Mouse (Mus musculus) frontal cortex, adult 2 months (tissue): ENCODE measurements around the gene Coro2b. TPM values are rescaled to one million over a fixed set of nuclear protein-coding genes. Genes with fewer than 3 reads are reported as not detected.
"Not testable (repeated sequence)": the region's sequence is repeated elsewhere in the genome, so short reads cannot be mapped to it uniquely, and the experiment has no call there.

Experiments used
- DNase-seq, 2 experiments: peaks; one replicate each; pipeline ENCODE4 v3.0.0; 2022; ENCODE audit warnings: low spot score in 1 of 2; ENCODE audit errors: extremely low spot score in 1 of 2
- polyA plus RNA-seq: library from polyadenylated mRNA; depleted of rRNA; stranded (reverse); fragments of >200 nt; gene quantifications from 2 replicates; pipeline ENCODE4 v1.2.3, GENCODE M21; 2012

The Coro2b gene
- polyA plus RNA-seq, 1 experiment, result 97.7 TPM

DNA sequence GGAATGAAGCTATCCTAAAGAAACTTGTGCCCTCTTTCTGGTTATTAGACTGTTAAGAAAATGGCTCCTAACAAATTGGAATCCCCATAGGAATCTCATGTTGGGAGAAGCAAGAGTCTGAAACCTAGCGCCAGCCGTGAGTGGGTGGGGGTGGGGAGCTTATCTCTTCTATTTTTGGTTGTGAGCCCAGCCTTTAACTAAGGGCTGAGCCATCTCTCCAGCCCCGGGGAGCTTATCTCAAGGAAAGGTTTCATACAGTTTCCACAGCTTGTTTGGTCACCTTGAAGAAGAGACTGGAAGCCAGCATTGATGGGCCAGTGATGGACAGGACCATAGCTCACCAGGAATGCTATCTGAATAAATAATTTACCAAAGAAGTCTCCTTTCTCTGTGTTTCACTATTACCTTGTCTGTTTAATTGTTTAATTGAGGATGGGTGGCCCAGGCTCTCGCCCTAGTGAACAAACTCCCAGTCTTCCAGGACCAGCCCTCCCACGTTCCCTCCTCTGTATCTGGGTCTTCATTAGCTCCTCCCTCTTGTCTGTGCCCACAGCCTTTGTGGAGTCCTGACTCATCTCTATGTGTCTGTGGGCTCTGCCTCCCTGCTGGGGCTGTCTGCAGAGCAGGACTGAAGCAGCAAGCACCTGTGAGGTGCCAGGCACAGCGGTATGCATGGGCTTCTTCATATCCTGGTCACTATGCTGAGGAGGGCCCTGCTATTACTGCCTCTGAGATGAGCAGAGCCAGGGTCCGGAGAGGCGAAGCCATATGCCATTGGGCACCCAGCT, 85.1 kb downstream of the Coro2b start:
- peak in 1 of 2 experiments; percentile 41 for DNase-seq

DNA sequence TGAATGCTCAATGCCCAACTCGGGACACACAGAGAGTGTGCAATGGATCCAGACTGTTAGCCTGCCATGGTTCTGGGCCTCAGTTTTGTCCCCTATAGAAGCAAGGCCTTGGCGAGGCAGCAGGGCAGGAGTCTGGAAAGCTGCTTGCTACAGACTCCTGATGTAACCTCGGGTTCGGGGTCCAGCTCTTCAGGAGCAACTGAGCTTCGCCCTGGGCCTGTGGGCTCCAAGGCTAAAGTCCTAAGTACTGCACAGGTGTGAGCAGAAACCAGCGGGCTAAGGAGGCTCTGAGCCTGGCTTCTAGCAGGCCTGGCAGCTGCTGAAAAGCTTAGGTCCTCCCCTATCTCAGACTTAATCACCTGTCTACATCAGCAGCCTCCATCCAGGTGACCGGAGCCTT, 86.0 kb downstream of the Coro2b start:
- DNase-seq, result no peak

DNA sequence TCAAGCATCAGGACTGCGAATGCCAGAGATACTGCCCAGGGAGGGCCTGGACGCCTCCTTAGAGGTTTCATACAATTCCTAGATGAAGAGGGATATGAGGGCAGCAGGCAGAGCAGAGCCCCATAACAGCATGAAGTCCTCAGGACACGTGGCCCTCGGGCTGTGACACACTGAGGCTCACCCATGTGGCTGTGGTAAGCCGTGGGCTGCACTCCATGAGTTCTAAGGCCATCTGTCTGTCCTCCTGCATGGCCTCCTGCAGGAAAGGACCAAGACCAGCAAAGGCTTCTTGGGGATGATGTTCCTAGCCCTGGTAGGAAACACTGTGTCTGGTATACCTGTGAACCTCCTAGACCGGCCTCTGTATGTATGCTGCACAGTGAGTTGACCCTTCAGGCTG, 86.5 kb downstream of the Coro2b start:
- no peak for DNase-seq

DNA sequence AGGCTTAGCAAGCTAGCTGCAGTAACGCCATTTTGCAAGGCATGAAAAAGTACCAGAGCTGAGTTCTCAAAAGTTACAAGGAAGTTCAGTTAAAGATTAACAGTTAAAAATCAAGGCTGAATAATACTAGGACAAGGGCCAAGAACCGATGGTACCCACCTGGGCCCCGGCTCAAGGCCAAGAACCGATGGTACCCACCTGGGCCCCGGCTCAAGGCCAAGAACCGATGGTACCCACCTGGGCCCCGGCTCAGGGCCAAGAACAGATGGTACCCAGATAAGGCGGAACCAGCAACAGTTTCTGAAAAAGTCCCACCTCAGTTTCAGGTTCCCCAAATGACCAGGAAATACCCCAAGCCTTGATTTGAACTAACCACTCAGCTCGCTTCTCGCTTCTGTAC, 89.5 kb downstream of the Coro2b start:
- DNase-seq, result not testable (repeated sequence)

DNA sequence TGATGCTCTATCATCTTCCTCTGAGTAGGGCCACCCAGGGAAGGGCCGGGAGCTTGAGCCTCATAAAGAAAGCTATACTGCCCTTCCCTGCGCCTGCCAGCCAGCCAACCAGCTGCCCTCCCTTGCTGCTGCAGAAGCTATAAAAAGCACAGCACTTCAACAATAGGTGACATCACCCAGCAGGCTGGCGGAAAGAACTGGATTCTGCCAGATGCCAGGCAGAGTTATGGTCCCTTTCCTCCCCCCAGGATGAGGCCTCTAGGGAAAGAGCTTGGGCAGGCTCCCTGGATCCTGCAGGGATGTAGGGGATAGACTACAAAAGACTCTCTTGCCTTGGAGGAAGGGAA, 98.1 kb downstream of the Coro2b start:
- DNase-seq, result peak in 1 of 2 experiments; percentile 85

DNA sequence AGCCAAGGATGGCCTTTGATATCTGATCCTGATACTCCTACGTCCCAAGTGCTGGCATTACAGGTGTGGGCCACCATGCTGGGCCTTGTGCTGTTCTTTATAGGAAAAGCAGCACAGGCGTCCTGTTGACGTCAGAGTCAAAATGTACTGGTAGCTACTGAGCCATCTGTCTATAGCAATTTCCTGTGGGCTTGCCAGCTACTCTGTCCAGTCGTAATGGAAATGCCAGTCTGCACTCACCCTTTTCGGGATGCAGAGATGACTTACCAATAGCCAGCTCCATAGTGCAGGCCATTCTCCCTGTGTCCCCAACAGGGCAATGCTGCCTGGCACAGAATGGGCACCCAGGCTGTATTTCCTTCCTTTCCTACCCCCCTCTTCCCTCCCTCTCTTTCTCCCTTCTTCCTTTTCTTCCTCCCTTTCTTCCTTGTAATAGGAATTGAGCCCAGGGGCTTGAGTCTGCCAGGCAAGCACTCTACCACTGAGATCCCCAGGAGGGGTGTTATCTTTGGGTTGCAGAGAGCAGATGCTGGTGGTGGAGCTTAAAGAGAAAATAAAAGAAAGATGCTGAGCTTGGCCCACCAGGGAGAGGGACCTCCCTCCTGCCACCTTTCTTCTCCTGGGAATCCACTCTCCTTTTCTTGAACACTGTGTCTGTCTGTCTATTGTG, 98.6 kb downstream of the Coro2b start:
- DNase-seq, result no peak

DNA sequence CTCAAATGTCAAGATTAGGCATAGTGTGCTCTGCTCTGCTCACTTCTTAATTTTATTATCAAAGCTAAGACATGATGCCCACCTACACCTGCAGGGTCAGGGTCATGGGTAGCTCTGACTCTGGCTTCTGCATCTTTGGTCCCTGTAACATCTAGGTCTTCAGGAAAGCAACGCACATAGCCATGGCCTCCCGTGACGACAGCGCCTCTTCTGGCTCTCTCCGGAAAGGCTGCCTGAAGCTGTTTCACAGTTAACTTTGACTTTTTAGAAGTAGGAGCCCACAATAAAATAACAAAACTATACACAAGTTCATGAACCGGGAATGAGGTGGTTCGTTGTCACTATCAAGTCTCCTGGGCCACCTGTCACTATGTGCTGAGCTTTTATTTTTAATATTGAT, 99.4 kb downstream of the Coro2b start:
- DNase-seq, result no peak

DNA sequence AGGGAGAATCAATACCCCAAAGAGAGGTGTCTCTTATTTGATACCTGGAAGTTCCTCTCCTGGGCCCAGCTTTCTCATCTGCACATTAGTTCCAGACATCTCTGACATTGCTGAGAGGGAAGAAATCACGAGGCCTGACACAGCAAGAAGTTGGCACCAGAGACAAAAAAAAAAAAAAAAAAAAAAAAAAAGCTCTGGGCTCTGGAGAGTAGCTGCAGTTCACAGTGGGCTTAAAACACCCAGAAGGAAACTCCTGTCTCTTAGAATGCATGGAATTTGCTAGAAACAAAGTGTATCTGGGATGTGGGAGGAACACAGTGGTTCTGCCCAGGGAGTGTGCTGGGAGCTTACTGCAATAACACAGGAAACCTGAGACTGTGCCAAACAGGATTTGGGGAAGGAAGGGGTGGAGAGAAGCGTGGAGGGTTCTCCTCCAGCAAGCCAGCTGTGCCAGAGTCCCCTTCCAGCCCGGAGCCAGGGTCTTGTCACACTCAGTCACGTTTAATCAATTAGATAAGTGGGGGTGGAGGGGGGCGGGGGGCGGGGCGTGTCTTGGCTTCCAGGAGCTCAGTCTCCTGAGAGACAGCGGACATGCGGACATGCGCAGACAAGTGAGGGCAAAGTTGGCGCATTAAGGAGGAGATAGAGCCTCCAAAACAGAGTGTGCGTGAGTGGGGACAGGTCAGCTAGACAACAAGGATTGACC, 101.1 kb downstream of the Coro2b start:
- DNase-seq, result peak in 1 of 2 experiments; percentile 79

DNA sequence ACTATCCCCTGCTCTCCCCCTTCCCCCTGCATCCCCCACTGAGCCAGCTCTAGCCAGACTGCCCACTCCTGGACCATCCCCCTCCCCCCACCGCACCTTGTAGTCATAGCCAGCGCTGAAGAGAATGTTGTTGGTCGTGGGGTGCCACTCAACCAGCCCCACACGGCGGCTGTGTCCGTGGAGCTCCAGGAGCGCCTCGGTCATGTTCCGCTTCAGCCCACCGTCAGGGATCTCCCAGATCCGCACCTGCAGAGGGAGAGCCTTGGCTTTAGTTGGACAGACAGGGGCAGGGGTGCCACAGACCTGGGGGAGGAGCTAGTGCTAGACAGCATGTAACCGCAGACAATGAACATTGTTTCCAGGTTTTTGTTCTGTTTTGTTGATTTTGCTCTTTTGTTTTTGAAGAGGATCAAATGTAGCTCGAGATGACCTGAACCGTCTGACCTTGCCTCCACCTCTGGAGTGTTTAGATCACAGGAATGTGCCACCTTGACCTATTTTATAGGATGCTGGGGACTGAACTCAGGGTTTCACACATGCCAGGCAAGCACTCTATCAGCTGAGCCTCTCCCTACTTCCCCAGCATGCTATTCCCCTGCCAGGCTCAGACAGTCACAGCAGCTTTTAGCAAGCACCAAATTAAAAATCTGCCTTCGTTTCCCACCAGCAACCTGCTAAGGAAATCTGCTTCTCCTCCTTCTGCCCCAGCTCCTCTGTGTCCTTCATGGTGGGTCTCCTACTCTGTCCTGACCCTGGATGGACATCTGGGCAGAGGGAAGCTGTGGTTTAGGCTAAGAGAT, 104.4 kb downstream of the Coro2b start:
- DNase-seq, result no peak

DNA sequence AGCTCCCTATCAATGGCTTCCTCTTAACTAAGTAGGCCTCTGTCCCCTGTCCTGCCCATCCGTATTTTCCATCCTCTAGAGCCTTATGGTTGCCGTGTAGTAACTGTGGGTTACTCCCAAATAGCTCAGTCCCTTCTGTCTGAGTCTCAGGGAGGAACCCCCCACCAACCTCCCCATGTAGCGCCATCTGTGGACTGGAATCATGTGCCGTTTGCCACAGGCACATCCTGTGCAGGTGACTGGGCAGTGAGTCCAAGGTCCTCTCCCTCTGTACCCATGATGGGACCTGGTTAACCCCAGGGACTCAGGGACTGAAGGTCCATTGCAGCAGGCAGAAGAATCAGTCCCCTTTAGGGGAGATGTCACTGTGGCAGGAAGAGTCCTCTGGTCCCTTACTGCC, 106.1 kb downstream of the Coro2b start:
- no peak for DNase-seq

DNA sequence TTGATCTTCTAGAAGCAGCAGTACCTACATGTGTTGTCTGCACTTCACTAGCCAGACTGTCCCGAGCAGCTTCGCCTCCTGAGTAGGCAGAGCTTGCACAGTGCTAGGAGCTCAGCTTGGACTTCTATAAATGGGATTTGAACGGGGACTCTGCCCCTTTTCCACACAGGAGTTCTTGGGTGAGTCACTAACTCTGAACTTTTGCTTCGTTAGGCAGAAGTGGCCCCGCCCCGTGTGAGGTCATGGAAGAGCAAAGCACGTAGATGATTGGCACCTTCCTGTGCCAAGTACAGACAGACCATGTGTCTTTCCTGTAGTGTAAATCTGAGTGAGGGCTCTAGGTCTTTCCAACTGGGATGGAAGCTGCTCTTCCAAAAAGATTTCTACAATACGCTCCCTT, 109.8 kb downstream of the Coro2b start:
- DNase-seq, result no peak

DNA sequence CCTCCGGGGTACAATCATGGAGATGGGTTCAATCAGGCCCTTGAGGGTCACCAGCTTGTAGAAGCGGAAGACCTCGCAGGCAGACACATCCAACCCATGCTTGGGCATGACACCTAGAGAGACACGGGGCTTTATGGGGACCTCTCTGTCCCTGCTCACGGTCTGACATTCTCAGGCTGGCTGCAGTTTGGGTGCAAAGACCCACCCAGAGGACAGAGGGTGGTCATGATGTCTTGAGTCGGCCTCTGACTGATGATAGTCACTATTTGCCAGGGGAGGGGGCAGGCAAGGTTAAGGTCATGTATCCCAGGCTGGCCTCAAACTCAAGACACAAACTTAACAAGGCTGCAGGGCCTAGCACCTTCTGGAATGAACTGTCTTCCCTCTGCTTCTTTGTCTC, 110.3 kb downstream of the Coro2b start:
- DNase-seq, result no peak

DNA sequence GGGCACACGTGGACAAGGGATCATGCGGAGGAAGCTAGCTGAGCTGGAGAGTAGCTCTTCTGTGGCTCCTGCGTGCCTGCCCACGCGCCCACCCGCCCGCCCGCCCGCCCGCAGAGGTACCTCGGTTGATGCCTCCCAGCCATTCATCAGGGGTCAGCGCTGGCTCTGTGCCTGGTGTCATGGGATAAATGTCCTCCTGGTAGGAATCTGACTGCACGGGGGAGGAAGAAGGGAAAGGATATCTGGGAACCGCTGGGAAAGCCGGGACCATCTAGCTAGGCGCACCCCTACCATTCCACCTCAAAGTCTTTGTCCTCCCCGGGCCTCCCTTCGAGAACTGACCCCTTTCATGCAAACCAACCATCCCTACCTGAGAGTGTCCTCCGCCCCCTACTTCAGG, 110.8 kb downstream of the Coro2b start:
- no peak for DNase-seq

DNA sequence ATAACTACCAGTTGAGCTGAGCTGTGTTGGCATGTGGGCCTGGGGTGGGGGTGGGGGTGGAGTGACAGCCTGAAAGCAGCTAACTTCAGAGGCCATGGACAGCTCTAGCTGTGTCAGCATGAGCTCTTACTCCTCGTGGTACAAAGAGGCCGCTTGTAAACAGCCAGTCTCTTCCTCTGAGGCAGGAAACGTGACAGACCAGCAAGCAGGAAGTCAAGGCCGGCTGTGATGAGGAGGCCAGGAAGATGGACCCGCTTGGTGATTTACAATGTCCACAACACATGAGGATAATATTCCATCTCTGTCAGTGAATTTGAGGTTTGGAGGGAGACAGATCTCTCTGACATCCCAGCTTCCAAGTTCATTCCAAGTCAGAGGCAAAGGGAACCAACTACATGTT, 111.6 kb downstream of the Coro2b start:
- no peak for DNase-seq

DNA sequence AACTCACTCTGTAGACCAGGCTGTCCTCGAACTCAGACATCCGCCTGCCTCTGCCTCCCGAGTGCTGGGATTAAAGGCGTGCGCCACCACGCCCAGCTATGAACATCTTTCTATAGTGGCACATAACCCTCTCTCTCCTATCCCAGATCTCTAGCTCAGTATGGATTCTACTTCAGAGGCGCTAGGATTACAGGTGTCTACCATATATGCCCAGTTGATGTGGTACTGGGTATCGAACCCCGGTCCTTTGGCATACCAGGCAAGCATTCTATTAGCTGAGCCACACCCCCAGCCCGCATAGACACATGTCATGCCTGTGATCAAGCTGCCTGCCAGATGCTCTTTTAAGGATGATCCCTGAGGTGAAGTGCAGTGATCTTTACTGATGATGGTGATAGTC, 113.0 kb downstream of the Coro2b start:
- DNase-seq, result no peak

DNA sequence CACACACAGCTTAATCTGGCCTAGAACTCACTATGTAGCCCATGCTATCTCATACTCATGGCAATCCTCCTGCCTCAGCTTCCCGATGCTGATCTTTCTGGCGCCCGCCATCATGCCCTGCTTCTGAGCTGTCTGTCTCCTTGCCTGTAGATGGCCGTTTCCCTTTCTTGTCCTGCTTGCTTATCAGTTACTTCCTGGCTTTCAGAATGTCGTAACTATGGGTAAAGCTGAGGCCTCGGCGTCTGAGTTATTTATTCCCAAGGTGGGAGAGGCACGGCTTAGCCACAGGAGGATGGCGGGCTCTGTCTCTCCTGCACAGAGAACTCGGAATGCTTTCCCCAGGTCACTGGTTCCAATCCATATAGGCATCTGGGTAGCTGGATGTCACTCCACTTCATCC, 113.9 kb downstream of the Coro2b start:
- no peak for DNase-seq

DNA sequence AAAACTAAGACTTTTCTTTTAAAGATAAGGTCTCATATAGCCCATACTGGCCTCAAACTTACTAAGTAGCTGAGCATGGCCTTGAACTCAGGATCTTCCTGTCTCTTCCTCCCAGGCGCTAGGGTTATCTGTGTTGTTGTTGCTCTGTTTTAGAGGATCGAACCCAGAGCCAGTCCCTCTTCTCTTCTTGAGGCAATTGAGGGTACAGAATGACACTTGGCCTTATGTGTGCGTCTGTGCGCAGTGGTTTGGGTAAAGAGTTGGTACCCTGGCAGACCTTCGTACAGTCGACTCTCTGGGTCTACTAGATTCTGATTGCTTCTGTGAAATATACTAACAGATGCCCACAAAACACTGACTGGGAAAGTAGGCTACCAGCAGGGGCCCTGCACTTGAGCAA, 114.9 kb downstream of the Coro2b start:
- DNase-seq, result no peak

DNA sequence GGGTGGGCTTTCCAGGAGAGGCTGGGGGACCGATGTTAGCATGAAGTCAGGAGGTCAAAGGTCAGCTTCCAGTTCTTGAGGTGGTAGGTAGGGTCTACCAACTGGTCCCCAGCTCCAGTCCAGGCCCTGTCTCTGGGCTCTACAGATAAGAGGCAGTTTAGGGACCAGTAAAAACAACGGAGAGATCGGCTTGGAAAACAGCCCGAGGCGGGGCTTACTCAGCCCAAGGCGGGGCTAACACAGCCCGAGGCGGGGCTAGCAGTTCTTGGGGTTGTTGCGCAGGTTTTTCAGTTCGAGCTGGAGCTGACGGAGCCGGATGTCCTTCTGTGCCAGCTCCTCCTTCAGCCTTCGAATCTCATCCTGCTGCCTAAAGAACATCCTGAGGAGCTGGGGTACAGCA, 115.8 kb downstream of the Coro2b start:
- DNase-seq, result peak in 1 of 2 experiments; percentile 64

DNA sequence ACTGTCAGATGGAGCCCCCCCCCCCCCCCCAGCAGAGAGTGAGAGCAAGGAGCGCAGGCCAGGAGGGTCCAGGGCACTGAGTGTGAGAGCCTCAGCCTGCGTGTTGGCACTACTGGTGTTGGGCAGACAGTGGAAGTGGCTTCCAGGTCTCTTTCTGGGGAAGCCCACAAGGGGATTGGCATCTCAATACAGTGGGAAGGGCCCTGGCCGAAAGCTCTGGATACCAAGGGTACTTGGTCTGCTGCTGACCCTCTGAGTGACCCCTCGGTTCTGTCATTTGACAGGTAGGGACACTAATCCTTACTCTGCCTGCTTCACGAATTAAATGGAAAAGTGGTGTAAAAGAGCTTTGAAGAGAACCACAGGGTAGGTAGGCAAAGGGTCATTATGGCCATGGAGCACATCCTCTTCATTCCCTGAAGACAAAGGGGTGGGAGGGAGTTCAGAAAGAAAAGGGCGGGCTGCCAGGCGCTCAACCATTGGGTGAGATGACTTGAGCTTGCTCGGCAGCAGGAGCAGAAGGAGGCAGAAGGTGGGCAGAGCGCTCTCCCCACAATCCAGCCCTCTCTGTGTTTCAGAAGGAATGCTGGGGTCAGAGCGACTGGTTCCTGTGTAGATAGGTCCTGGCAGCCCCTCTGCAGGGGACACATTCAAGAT, 116.5 kb downstream of the Coro2b start:
- no peak for DNase-seq

DNA sequence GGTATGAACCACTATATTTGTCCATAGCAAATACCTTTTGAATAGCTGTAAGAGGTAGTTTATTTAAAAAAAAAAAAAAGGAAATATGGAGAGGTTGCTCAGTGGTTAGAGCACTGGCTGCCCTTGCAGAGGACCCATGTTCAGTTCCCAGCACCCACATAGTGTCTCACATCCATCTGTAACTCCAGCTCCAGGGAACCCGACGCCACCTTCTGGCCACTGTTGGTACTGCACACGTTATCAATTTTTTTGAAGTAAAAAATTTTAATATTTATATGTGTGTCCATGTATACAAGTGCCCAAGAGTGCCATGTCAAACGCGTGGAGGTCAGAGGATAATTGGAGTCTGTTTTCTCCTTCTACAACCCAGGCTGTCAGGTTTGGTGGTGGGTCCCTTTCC, 118.1 kb downstream of the Coro2b start:
- DNase-seq, result no peak
